In the genomic region with DNA sequence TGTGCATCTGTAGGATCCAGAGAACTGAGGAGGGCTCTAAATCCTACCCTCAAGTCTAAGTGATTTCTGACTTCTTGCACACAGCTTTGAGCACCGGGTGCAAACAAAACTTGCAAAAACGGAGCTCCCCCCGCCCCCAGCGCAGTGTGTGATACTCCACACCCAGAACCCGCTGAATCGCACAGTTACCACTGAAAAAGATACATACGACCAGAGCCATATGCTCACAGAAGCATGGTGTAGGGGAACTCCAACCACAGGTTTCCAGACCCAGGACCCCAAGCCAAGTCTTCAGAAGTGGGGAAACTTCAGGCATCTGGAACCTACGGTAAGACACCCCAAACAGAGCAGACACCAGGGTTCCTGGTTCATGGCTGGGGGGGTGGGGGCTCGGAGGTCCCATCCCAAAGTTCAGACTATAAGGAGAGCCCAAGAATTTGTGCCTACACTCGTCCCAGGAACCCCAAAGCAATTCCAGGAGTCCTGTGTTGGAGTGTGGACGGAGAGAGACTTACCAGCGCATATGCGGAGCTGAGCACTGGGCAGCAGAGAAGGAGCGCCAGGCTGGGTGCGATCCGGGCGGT, we compare ENCODE assay signal across 9 mouse cellular contexts. TPM values are rescaled to one million over a fixed set of nuclear protein-coding genes. Genes with fewer than 3 reads are reported as not detected.
DNase-seq lines count a peak whose midpoint lies in the region; ATAC-seq and TF ChIP-seq lines count a peak whose summit lies in the region.
"Had no signal": no experiment of that assay in that cellular context is flagged by ENCODE, and none has a peak within 500 bp of the region (broad histone marks: within the 10 kb centered on the region; RNA-seq: fewer than 3 reads in every experiment).

A gene (plus strand): TSS at position 151 of the 584 bp plus-strand sequence.

- no peak for TF ChIP-seq EP300 in lung, postnatal 0 days (IDR thresholded peaks at IDR 0.05)

- no peak for DNase-seq in lung, postnatal 0 days (ENCODE audit: low spot score)
- no peak for DNase-seq in lung, postnatal 36 days
- no peak for DNase-seq in gastrocnemius, adult 8-10 months (ENCODE audit: low spot score in 2 of 2)
- no peak for DNase-seq in urinary bladder, adult 2 months (ENCODE audit: low spot score)
- DNase-seq in thymus, postnatal 36 days: no peak

- TF ChIP-seq CTCF in lung, postnatal 0 days (IDR thresholded peaks at IDR 0.05): no peak
- TF ChIP-seq CTCF in olfactory bulb, adult 2 months (IDR thresholded peaks at IDR 0.05; ENCODE audit: insufficient read depth, low read depth, low read length): no peak

- TF ChIP-seq POLR2A in olfactory bulb, adult 2 months (IDR thresholded peaks at IDR 0.05; ENCODE audit: insufficient read depth, low read depth, low read length): no peak

- H3K4me3 ChIP-seq in lung, postnatal 0 days (ENCODE audit: low read depth, low read length): peak within 1 kb of the TSS; percentile 58
- H3K4me3 ChIP-seq in intestine, embryonic 15.5 days (replicated peaks): peak within 1 kb of the TSS; percentile 70
- peak within 1 kb of the TSS; percentile 47 for H3K4me3 ChIP-seq in olfactory bulb, adult 2 months (ENCODE audit: insufficient read depth, low read depth, low read length)

- H3K36me3 ChIP-seq in lung, postnatal 0 days (ENCODE audit: insufficient read depth, low read length): no peaks in the 10 kb centered on the region
- no peaks in the 10 kb centered on the region for H3K36me3 ChIP-seq in intestine, embryonic 15.5 days

- 0 out of 2 replicates have a peak within 1 kb of the TSS, but pooled peaks have one; percentile 60 for H3K27ac ChIP-seq in lung, postnatal 0 days (ENCODE audit: low read length)
- H3K27ac ChIP-seq in intestine, embryonic 15.5 days: peak within 1 kb of the TSS; percentile 85
- H3K27ac ChIP-seq in olfactory bulb, adult 2 months (ENCODE audit: insufficient read depth, low read depth, low read length): no peak within 1 kb of the TSS

- H3K9me3 ChIP-seq in lung, postnatal 0 days (ENCODE audit: low read length): no peaks in the 10 kb centered on the region
- H3K9me3 ChIP-seq in intestine, embryonic 15.5 days: no peaks in the 10 kb centered on the region

- peaks cover 23% of the 10 kb centered on the region for H3K27me3 ChIP-seq in lung, postnatal 0 days (replicated peaks; ENCODE audit: insufficient read depth, low read length)
- peaks cover 18% of the 10 kb centered on the region for H3K27me3 ChIP-seq in intestine, embryonic 15.5 days (replicated peaks)

- no peak for ATAC-seq in lung, postnatal 0 days
- ATAC-seq in intestine, embryonic 15.5 days: no peak
- ATAC-seq in activated CD4-positive, CD25-positive, alpha-beta regulatory T cell, adult 4 months: no peak

- WGBS in lung, postnatal 0 days: 4% methylated on average over 16 of the region's 17 CpGs
- WGBS in intestine, embryonic 15.5 days: 6% methylated on average over 17 of the region's 17 CpGs
- 13% methylated on average over 17 of the region's 17 CpGs for WGBS in olfactory bulb, adult 2 months

- 0 out of 2 replicates have a peak within 1 kb of the TSS, but pooled peaks have one; percentile 32 for H3K9ac ChIP-seq in lung, postnatal 0 days (replicated peaks; ENCODE audit: low read depth)
- H3K9ac ChIP-seq in intestine, embryonic 15.5 days: peak within 1 kb of the TSS; percentile 74

- H3K4me2 ChIP-seq in lung, postnatal 0 days (replicated peaks; ENCODE audit: low read depth, low read length): peak within 1 kb of the TSS; percentile 81
- H3K4me2 ChIP-seq in intestine, embryonic 15.5 days (replicated peaks): peak within 1 kb of the TSS; percentile 96

- H3K4me1 ChIP-seq in lung, postnatal 0 days (ENCODE audit: insufficient read depth, low read depth, low read length): no peaks in the 10 kb centered on the region
- peaks cover 29% of the 10 kb centered on the region for H3K4me1 ChIP-seq in intestine, embryonic 15.5 days (replicated peaks)
- peaks cover 11% of the 10 kb centered on the region for H3K4me1 ChIP-seq in olfactory bulb, adult 2 months (ENCODE audit: control insufficient read depth, insufficient read depth, low read length)

RNA-seq across cellular contexts. Expression of the gene that starts here (rescaled TPM):
- polyA plus RNA-seq in lung, postnatal 0 days (2015; fragmentation: Nextera tagmentation; extraction: Ambion mirVana): 10.4 and 13.8 TPM in 2 replicates
- total RNA-seq in gastrocnemius, adult 8-10 months (2022): 100 to 1,000 TPM; 644 to 855 (median 660) TPM
- polyA plus RNA-seq in intestine, embryonic 15.5 days (2015; fragmentation: Nextera tagmentation; extraction: Ambion mirVana): 0.53 and 0.58 TPM in 2 replicates
- not detected in 2 replicates for polyA plus RNA-seq in olfactory bulb, adult 2 months (2012; ENCODE audit: insufficient read depth, insufficient read length, low replicate concordance, missing spikeins)
- polyA plus RNA-seq in urinary bladder, adult 2 months (2012; rRNA removed): not detected in 2 replicates
- not detected for polyA plus RNA-seq in activated CD4-positive, CD25-positive, alpha-beta regulatory T cell, adult 4 months (2017; shearing (Covaris generic))
- total RNA-seq: neutrophil, adult 5-6 weeks had no signal
